Mouse (Mus musculus): ENCODE measurements around the gene Tbc1d1. TPM values are rescaled to one million over a fixed set of nuclear protein-coding genes. Genes with fewer than 3 reads are reported as not detected.
"Not testable (repeated sequence)": the region's sequence is repeated elsewhere in the genome, so short reads cannot be mapped to it uniquely, and the experiment has no call there.

Gene Tbc1d1
- polyA plus RNA-seq, 2 experiments: 4.8 to 5.6 TPM

DNA sequence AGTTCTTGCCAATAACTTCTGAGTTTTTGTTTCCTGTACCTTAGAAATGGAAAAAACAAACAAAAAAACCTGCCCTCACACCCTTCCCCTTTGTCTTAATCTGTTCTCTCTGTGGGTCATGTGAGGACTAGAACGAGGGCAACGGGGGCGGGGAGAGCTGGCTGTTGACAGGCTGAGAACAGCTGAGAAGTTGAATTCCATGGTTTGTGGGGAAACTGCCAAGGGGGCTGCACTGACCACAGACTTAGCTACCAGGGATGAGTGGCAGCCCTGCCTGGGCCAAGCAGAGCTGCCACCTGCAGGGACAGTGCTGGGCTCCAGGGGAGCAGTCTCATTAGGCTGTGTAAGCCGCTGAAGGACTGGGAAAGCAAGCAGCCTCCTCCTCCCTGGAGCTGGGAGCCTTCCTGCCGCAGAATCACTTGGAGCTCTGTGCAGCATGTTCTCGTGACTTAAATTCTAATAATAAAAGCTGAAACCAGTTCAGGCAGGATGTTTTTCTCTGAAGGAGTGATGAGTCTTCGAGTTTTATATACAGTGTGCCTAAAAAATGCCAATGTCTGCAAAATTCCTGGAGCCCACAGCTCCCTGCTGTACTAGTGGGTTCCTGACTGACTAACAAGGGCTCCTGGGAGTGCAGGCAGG lies 180.8 kb downstream of the Tbc1d1 start:
- H3K4me3 ChIP-seq (ENCODE audit: insufficient read depth in 1 of 2, low read depth in 2 of 2, low read length in 2 of 2): no peak overlapping the region
- 40% methylated on average over 7 of the region's 7 CpGs for WGBS (ENCODE audit: insufficient replicate concordance)
- no peaks in the 10 kb centered on the region for H3K27me3 ChIP-seq (ENCODE audit: control insufficient read depth, insufficient read depth, low read length)
- DNase-seq (ENCODE audit: low read depth in 3 of 3, low spot score in 3 of 3) (no peak), ATAC-seq (ENCODE audit: insufficient read depth) (peak; percentile 60)
- TF ChIP-seq EP300 (IDR thresholded peaks at IDR 0.05; ENCODE audit: low read depth): no peak
- 0 out of 2 replicates have a peak, but pooled peaks have one; percentile 7 for TF ChIP-seq CTCF (IDR thresholded peaks at IDR 0.05; ENCODE audit: low read depth)
- no peak overlapping the region for H3K9ac ChIP-seq (replicated peaks)
- no peak overlapping the region for H3K4me2 ChIP-seq (ENCODE audit: low read depth)
- H3K27ac ChIP-seq: no peak overlapping the region
- H3K36me3 ChIP-seq (replicated peaks; ENCODE audit: control insufficient read depth, insufficient read depth, low read depth): peaks cover 3% of the 10 kb centered on the region; the same call in 1 of the 2 replicates
- H3K4me1 ChIP-seq (replicated peaks; ENCODE audit: control insufficient read depth in 2 of 2, insufficient read depth in 2 of 2, low read length in 1 of 2): peaks cover 0 to 7% of the 10 kb centered on the region in 2 experiments; a peak in 2 of 4 replicates
- no peaks in the 10 kb centered on the region for H3K9me3 ChIP-seq (ENCODE audit: control insufficient read depth, low read length)

- 67% methylated on average over 6 of the region's 6 CpGs for WGBS (ENCODE audit: insufficient replicate concordance)
- H3K27ac ChIP-seq; H3K27me3 ChIP-seq (ENCODE audit: control insufficient read depth, insufficient read depth, low read length); H3K9ac ChIP-seq (replicated peaks); DNase-seq (ENCODE audit: low read depth in 3 of 3, low spot score in 3 of 3); H3K4me1 ChIP-seq (replicated peaks; ENCODE audit: control insufficient read depth in 2 of 2, insufficient read depth in 2 of 2, low read length in 1 of 2); H3K4me2 ChIP-seq (ENCODE audit: low read depth); ATAC-seq (ENCODE audit: insufficient read depth); H3K9me3 ChIP-seq (ENCODE audit: control insufficient read depth, low read length); H3K4me3 ChIP-seq (ENCODE audit: insufficient read depth in 1 of 2, low read depth in 2 of 2, low read length in 2 of 2); H3K36me3 ChIP-seq (replicated peaks; ENCODE audit: control insufficient read depth, insufficient read depth, low read depth): not testable (repeated sequence)
Measured at GRCm38 (mm10) chr5:64338795-64339194, 182.7 kb downstream of the Tbc1d1 start.

GRCm38 (mm10) chr5:64340366-64340765 lies 184.3 kb downstream of the Tbc1d1 start:
- WGBS (ENCODE audit: insufficient replicate concordance): 69% methylated on average over 3 of the region's 3 CpGs
- Histone ChIP-seq H3K4me3 (ENCODE audit: insufficient read depth in 1 of 2, low read depth in 2 of 2, low read length in 2 of 2) (no peak overlapping the region), H3K4me2 (ENCODE audit: low read depth) (no peak overlapping the region), H3K4me1 (replicated peaks; ENCODE audit: control insufficient read depth in 2 of 2, insufficient read depth in 2 of 2, low read length in 1 of 2) (peaks cover 0 to 15% of the 10 kb centered on the region in 2 experiments; a peak in 2 of 4 replicates), H3K27me3 (ENCODE audit: control insufficient read depth, insufficient read depth, low read length) (no peaks in the 10 kb centered on the region), H3K9ac (replicated peaks) (no peak overlapping the region), H3K27ac (no peak overlapping the region), H3K36me3 (replicated peaks; ENCODE audit: control insufficient read depth, insufficient read depth, low read depth) (no peaks in the 10 kb centered on the region), H3K9me3 (ENCODE audit: control insufficient read depth, low read length) (no peaks in the 10 kb centered on the region)
- ATAC-seq (ENCODE audit: insufficient read depth) (no peak), DNase-seq (ENCODE audit: low read depth in 3 of 3, low spot score in 3 of 3) (no peak)
- TF ChIP-seq CTCF (IDR thresholded peaks at IDR 0.05; ENCODE audit: low read depth): no peak
- TF ChIP-seq EP300 (IDR thresholded peaks at IDR 0.05; ENCODE audit: low read depth): no peak

DNA sequence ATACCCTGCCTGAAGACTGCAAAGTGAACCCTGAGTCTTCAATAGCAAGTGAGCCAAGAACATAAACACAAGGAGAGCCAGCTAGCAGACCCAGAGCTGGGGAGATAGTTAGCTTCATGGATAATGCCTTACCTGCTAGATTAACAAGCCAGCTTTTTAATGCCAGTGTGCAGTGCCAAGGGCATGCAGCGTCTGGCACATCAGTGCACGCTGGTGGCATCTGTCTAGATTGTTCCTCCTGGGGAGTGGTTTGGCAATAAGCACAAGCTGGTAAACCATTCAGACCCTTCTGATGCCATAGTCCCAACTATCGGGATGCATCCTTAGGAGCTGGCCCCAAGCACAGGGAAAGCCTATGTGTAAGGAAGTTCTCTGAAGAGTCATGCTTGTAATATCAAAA lies 185.6 kb downstream of the Tbc1d1 start:
- no peaks in the 10 kb centered on the region for H3K9me3 ChIP-seq (ENCODE audit: control insufficient read depth, low read length)
- no peak overlapping the region for H3K4me2 ChIP-seq (ENCODE audit: low read depth)
- no peak overlapping the region for H3K9ac ChIP-seq (replicated peaks)
- no peaks in the 10 kb centered on the region for H3K27me3 ChIP-seq (ENCODE audit: control insufficient read depth, insufficient read depth, low read length)
- H3K27ac ChIP-seq: no peak overlapping the region
- ATAC-seq (ENCODE audit: insufficient read depth): no peak
- 75% methylated on average over 3 of the region's 3 CpGs for WGBS (ENCODE audit: insufficient replicate concordance)
- H3K4me3 ChIP-seq (ENCODE audit: insufficient read depth in 1 of 2, low read depth in 2 of 2, low read length in 2 of 2): no peak overlapping the region
- no peak for TF ChIP-seq EP300 (IDR thresholded peaks at IDR 0.05; ENCODE audit: low read depth)
- no peak for TF ChIP-seq CTCF (IDR thresholded peaks at IDR 0.05; ENCODE audit: low read depth)
- no peak for DNase-seq (ENCODE audit: low read depth in 3 of 3, low spot score in 3 of 3)
- H3K36me3 ChIP-seq (replicated peaks; ENCODE audit: control insufficient read depth, insufficient read depth, low read depth): no peaks in the 10 kb centered on the region
- peaks cover 0 to 15% of the 10 kb centered on the region in 2 experiments; a peak in 2 of 4 replicates for H3K4me1 ChIP-seq (replicated peaks; ENCODE audit: control insufficient read depth in 2 of 2, insufficient read depth in 2 of 2, low read length in 1 of 2)

DNA sequence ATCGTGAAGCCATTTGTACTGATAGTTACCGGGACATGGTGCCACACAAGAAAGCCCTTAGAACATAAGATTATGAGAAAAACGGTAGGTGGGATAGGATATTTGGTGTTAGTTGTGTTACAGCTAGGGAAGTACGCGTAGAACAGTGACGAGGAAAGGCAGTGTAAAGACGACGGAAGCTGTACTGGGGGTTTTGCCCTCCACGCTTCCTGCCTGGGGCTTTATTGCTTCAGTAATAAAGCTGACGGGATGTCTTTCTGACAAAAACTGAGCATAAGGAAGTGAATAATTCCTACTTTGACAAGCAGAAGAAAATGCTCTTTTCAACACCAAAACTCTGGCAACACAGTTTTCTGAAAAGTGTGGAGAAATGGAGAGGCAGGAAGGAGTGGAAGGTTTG lies 186.0 kb downstream of the Tbc1d1 start:
- H3K4me2 ChIP-seq (ENCODE audit: low read depth): no peak overlapping the region
- H3K36me3 ChIP-seq (replicated peaks; ENCODE audit: control insufficient read depth, insufficient read depth, low read depth): no peaks in the 10 kb centered on the region
- 55% methylated on average over 10 of the region's 10 CpGs for WGBS (ENCODE audit: insufficient replicate concordance)
- H3K4me3 ChIP-seq (ENCODE audit: insufficient read depth in 1 of 2, low read depth in 2 of 2, low read length in 2 of 2): no peak overlapping the region
- no peak overlapping the region for H3K27ac ChIP-seq
- no peak overlapping the region for H3K9ac ChIP-seq (replicated peaks)
- H3K27me3 ChIP-seq (ENCODE audit: control insufficient read depth, insufficient read depth, low read length): no peaks in the 10 kb centered on the region
- DNase-seq (ENCODE audit: low read depth in 3 of 3, low spot score in 3 of 3) (no peak), ATAC-seq (ENCODE audit: insufficient read depth) (no peak)
- H3K4me1 ChIP-seq (replicated peaks; ENCODE audit: control insufficient read depth in 2 of 2, insufficient read depth in 2 of 2, low read length in 1 of 2): peaks cover 0 to 12% of the 10 kb centered on the region in 2 experiments; a peak in 2 of 4 replicates
- no peak for TF ChIP-seq CTCF (IDR thresholded peaks at IDR 0.05; ENCODE audit: low read depth)
- no peak for TF ChIP-seq EP300 (IDR thresholded peaks at IDR 0.05; ENCODE audit: low read depth)
- no peaks in the 10 kb centered on the region for H3K9me3 ChIP-seq (ENCODE audit: control insufficient read depth, low read length)
